Mouse (Mus musculus): ENCODE data around the gene Fgf18. TPM values are rescaled to one million over a fixed set of nuclear protein-coding genes. Genes with fewer than 3 reads are reported as not detected.

The Fgf18 gene
- total RNA-seq, 2 experiments from 2014 or later, result not detected

GRCm38 (mm10) chr11:33151780-33152145, 4.6 kb upstream of the Fgf18 start:
- no peak for ATAC-seq (replicated peaks; ENCODE audit: low FRiP score, low TSS enrichment, poor library complexity, severe bottlenecking)

- ATAC-seq (replicated peaks; ENCODE audit: low FRiP score, low TSS enrichment, poor library complexity, severe bottlenecking), result no peak
Measured at GRCm38 (mm10) chr11:33151128-33151779, 4.1 kb upstream of the Fgf18 start.

GRCm38 (mm10) chr11:33150364-33150763, 3.2 kb upstream of the Fgf18 start:
- no peak for ATAC-seq (replicated peaks; ENCODE audit: low FRiP score, low TSS enrichment, poor library complexity, severe bottlenecking)

- peak; percentile 36; the same call in 1 of the 2 replicates for ATAC-seq (replicated peaks; ENCODE audit: low FRiP score, low TSS enrichment, poor library complexity, severe bottlenecking)
Measured at GRCm38 (mm10) chr11:33149453-33149852, 2.3 kb upstream of the Fgf18 start.

GRCm38 (mm10) chr11:33149088-33149436, 1.9 kb upstream of the Fgf18 start:
- no peak for ATAC-seq (replicated peaks; ENCODE audit: low FRiP score, low TSS enrichment, poor library complexity, severe bottlenecking)

GRCm38 (mm10) chr11:33148338-33149087, 1.3 kb upstream of the Fgf18 start:
- ATAC-seq (replicated peaks; ENCODE audit: low FRiP score, low TSS enrichment, poor library complexity, severe bottlenecking), result peak; percentile 76

GRCm38 (mm10) chr11:33147572-33148337, 555 bp upstream of the Fgf18 start:
- ATAC-seq (replicated peaks; ENCODE audit: low FRiP score, low TSS enrichment, poor library complexity, severe bottlenecking), result peak; percentile 35

- ATAC-seq (replicated peaks; ENCODE audit: low FRiP score, low TSS enrichment, poor library complexity, severe bottlenecking), result no peak
Measured at GRCm38 (mm10) chr11:33146651-33147131, 509 bp downstream of the Fgf18 start.

- ATAC-seq (replicated peaks; ENCODE audit: low FRiP score, low TSS enrichment, poor library complexity, severe bottlenecking), result no peak
Measured at GRCm38 (mm10) chr11:33146143-33146497, 1.1 kb downstream of the Fgf18 start.

GRCm38 (mm10) chr11:33145201-33146142, 1.7 kb downstream of the Fgf18 start:
- ATAC-seq (replicated peaks; ENCODE audit: low FRiP score, low TSS enrichment, poor library complexity, severe bottlenecking), result no peak

- no peak for ATAC-seq (replicated peaks; ENCODE audit: low FRiP score, low TSS enrichment, poor library complexity, severe bottlenecking)
Measured at GRCm38 (mm10) chr11:33143906-33144305, 3.3 kb downstream of the Fgf18 start.

- no peak for ATAC-seq (replicated peaks; ENCODE audit: low FRiP score, low TSS enrichment, poor library complexity, severe bottlenecking)
Measured at GRCm38 (mm10) chr11:33142801-33143200, 4.4 kb downstream of the Fgf18 start.

- ATAC-seq (replicated peaks; ENCODE audit: low FRiP score, low TSS enrichment, poor library complexity, severe bottlenecking), result no peak
Measured at GRCm38 (mm10) chr11:33140111-33140460, 7.1 kb downstream of the Fgf18 start.

GRCm38 (mm10) chr11:33139458-33140110, 7.6 kb downstream of the Fgf18 start:
- ATAC-seq (replicated peaks; ENCODE audit: low FRiP score, low TSS enrichment, poor library complexity, severe bottlenecking), result no peak

GRCm38 (mm10) chr11:33138686-33139085, 8.5 kb downstream of the Fgf18 start:
- ATAC-seq (replicated peaks; ENCODE audit: low FRiP score, low TSS enrichment, poor library complexity, severe bottlenecking), result no peak

GRCm38 (mm10) chr11:33134391-33134986, 12.7 kb downstream of the Fgf18 start:
- ATAC-seq (replicated peaks; ENCODE audit: low FRiP score, low TSS enrichment, poor library complexity, severe bottlenecking), result no peak

GRCm38 (mm10) chr11:33132619-33133338, 14.4 kb downstream of the Fgf18 start:
- ATAC-seq (replicated peaks; ENCODE audit: low FRiP score, low TSS enrichment, poor library complexity, severe bottlenecking), result no peak

- ATAC-seq (replicated peaks; ENCODE audit: low FRiP score, low TSS enrichment, poor library complexity, severe bottlenecking), result no peak
Measured at GRCm38 (mm10) chr11:33127058-33127457, 20.1 kb downstream of the Fgf18 start.
